Mouse (Mus musculus) erythroblast, embryonic 14.5 days (primary cell): ENCODE data around the gene Ttl.

Experiments used
- GATA1 ChIP-seq: IDR thresholded peaks from 2 replicates; pipeline ENCODE4 v1.6.1; 2012; ENCODE audit warnings: low read length, inconsistent platforms, mixed read lengths
- TAL1 ChIP-seq: IDR thresholded peaks from 3 replicates; pipeline ENCODE4 v1.6.1; 2012; ENCODE audit warnings: low read length, inconsistent platforms, mixed read lengths

GRCm38 (mm10) chr2:129052451-129052983 lies 13.2 kb upstream of the Ttl start:
- TF ChIP-seq GATA1 (no peak), TAL1 (no peak)
